Mouse (Mus musculus): ENCODE results near the gene Prex1.

- TF ChIP-seq POLR2A (IDR thresholded peaks at IDR 0.05; ENCODE audit: low read depth, low read length): no peak
- TF ChIP-seq CTCF (IDR thresholded peaks at IDR 0.05; ENCODE audit: extremely low read depth, insufficient read length, insufficient replicate concordance, low read depth, low read length): no peak
Observed at GRCm38 (mm10) chr2:166655308-166655707, 58.3 kb downstream of the Prex1 start.

Data from small intestine, adult 2 months (tissue).